Mouse (Mus musculus) liver, embryonic 18 days (tissue): ENCODE results near the gene Tmem206. TPM values are rescaled to one million over a fixed set of nuclear protein-coding genes. Genes with fewer than 3 reads are reported as not detected.

Experiments
- polyA plus RNA-seq: library from polyadenylated mRNA; depleted of rRNA; stranded (reverse); fragments of >200 nt; gene quantifications from 2 replicates; pipeline ENCODE4 v1.2.3, GENCODE M21; 2012; rRNA removed

The Tmem206 gene
- 3.8 and 3.9 TPM in 2 replicates for polyA plus RNA-seq

GRCm38 (mm10) chr1:191325726-191326232 is at the start of gene Tmem206:
TSS of gene Tmem206 (plus strand) at chr1:191325912.

GRCm38 (mm10) chr1:191317591-191318196 is 8.0 kb upstream of the Tmem206 start, which contains the start of gene Nenf:
TSS of gene Nenf (minus strand) at chr1:191318194.

Other genes starting within 250 kb of the Tmem206 start
- 2.1 and 2.5 TPM in 2 replicates for gene Batf3, start 228.1 kb upstream of the Tmem206 start, polyA plus RNA-seq
- gene Fam71a, start 161.1 kb upstream of the Tmem206 start, polyA plus RNA-seq: not detected in 2 replicates
- gene Atf3, start 107.9 kb upstream of the Tmem206 start, polyA plus RNA-seq: 1.8 and 2.0 TPM in 2 replicates
- 45.1 and 45.6 TPM in 2 replicates for gene Nenf, start 7.7 kb upstream of the Tmem206 start, polyA plus RNA-seq
- gene Ppp2r5a, start 77.4 kb downstream of the Tmem206 start, polyA plus RNA-seq: 41.1 and 41.4 TPM in 2 replicates
- gene Dtl, start 249.6 kb downstream of the Tmem206 start, polyA plus RNA-seq: 7.2 and 7.5 TPM in 2 replicates
- 11.7 and 11.8 TPM in 2 replicates for gene Ints7, start 249.7 kb downstream of the Tmem206 start, polyA plus RNA-seq